17 mouse cellular contexts compared by ENCODE assay signal in genomic region chr19:25273179-25273578, GRCm38 (mm10). TPM values are rescaled to one million over a fixed set of nuclear protein-coding genes. Genes with fewer than 3 reads are reported as not detected.
DNase-seq lines count a peak whose midpoint lies in the region; ATAC-seq lines count a peak whose summit lies in the region.
"Had no signal": no experiment of that assay in that cellular context is flagged by ENCODE, and none has a peak within 500 bp of the region (broad histone marks: within the 10 kb centered on the region; RNA-seq: fewer than 3 reads in every experiment).

No protein-coding gene starts in this region.

- H3K4me1 ChIP-seq in embryonic facial prominence, embryonic 11.5 days (ENCODE audit: control insufficient read depth, insufficient read depth, low read length) = no peaks in the 10 kb centered on the region; the same call in 1 of the 2 replicates
- H3K4me1 ChIP-seq in heart, embryonic 15.5 days (replicated peaks) = peaks cover 42% of the 10 kb centered on the region
- H3K4me1 ChIP-seq in midbrain, embryonic 11.5 days (ENCODE audit: control insufficient read depth, insufficient read depth, low read length) = no peaks in the 10 kb centered on the region
- H3K4me1 ChIP-seq: midbrain, embryonic 12.5 days had no signal

- no peak overlapping the region for H3K4me2 ChIP-seq in embryonic facial prominence, embryonic 11.5 days (ENCODE audit: low read depth, low read length)
- peak overlapping the region; percentile 29; the same call in 1 of the 2 replicates for H3K4me2 ChIP-seq in heart, embryonic 15.5 days
- H3K4me2 ChIP-seq in midbrain, embryonic 11.5 days = no peak overlapping the region
- H3K4me2 ChIP-seq: lung, embryonic 15.5 days; midbrain, embryonic 12.5 days had no signal

- DNase-seq in gastrocnemius, adult 18-20 months (ENCODE audit: low spot score) = peak; percentile 7
- no peak for DNase-seq in gastrocnemius, postnatal 36 days
- DNase-seq in embryonic facial prominence, embryonic 11.5 days (ENCODE audit: low spot score) = peak; percentile 26
- peak; percentile 63 to 72 for DNase-seq in kidney, postnatal 36 days
- DNase-seq in midbrain, embryonic 11.5 days (ENCODE audit: low spot score, missing footprints) = no peak
- no peak for DNase-seq in right cerebral cortex, adult 2 months (ENCODE audit: low spot score in 2 of 2)
- DNase-seq: adrenal gland, adult 8-10 months; B cell, adult 2 months; cerebellum, postnatal 36 days; retina, postnatal 1 day had no signal

- intact Hi-C loops in gastrocnemius, postnatal 36 days (cut with DNase I) = no loop called here

- no peaks in the 10 kb centered on the region for H3K36me3 ChIP-seq in embryonic facial prominence, embryonic 11.5 days (replicated peaks; ENCODE audit: control insufficient read depth, insufficient read depth, low read depth, low read length)
- no peaks in the 10 kb centered on the region for H3K36me3 ChIP-seq in heart, embryonic 15.5 days
- no peaks in the 10 kb centered on the region for H3K36me3 ChIP-seq in midbrain, embryonic 11.5 days (ENCODE audit: control insufficient read depth, insufficient read depth, low read length)
- H3K36me3 ChIP-seq: lung, embryonic 15.5 days; midbrain, embryonic 12.5 days had no signal

- ATAC-seq in embryonic facial prominence, embryonic 11.5 days (replicated peaks; ENCODE audit: insufficient number of reproducible peaks, low FRiP score, low TSS enrichment, low read depth) = no peak
- peak; percentile 54; the same call in 1 of the 2 replicates for ATAC-seq in heart, embryonic 15.5 days (replicated peaks; ENCODE audit: insufficient number of reproducible peaks, insufficient read depth, low FRiP score, low read depth)
- no peak for ATAC-seq in inflammation-experienced regulatory T-cells, adult 6 months
- ATAC-seq in midbrain, embryonic 11.5 days (ENCODE audit: low FRiP score) = no peak
- ATAC-seq: hindbrain, embryonic 16.5 days had no signal

- H3K9ac ChIP-seq in embryonic facial prominence, embryonic 11.5 days (replicated peaks; ENCODE audit: low read length) = no peak overlapping the region
- no peak overlapping the region for H3K9ac ChIP-seq in heart, embryonic 15.5 days
- no peak overlapping the region for H3K9ac ChIP-seq in midbrain, embryonic 11.5 days (ENCODE audit: low read length)
- H3K9ac ChIP-seq: lung, embryonic 15.5 days; midbrain, embryonic 12.5 days had no signal

- no peak overlapping the region for H3K27ac ChIP-seq in embryonic facial prominence, embryonic 11.5 days (replicated peaks; ENCODE audit: low read depth, low read length)
- H3K27ac ChIP-seq in heart, embryonic 15.5 days = peak overlapping the region; percentile 76
- H3K27ac ChIP-seq in midbrain, embryonic 11.5 days (ENCODE audit: low read depth, low read length) = no peak overlapping the region
- H3K27ac ChIP-seq: forebrain, embryonic 10.5 days; lung, embryonic 15.5 days; midbrain, embryonic 12.5 days had no signal

- no peaks in the 10 kb centered on the region for H3K9me3 ChIP-seq in embryonic facial prominence, embryonic 11.5 days (replicated peaks; ENCODE audit: control insufficient read depth, low read length)
- H3K9me3 ChIP-seq in heart, embryonic 15.5 days (replicated peaks) = no peaks in the 10 kb centered on the region
- H3K9me3 ChIP-seq in midbrain, embryonic 11.5 days (ENCODE audit: control insufficient read depth, low read length) = peaks cover 3% of the 10 kb centered on the region; the same call in 1 of the 2 replicates
- H3K9me3 ChIP-seq: lung, embryonic 15.5 days; midbrain, embryonic 12.5 days had no signal

- no peak overlapping the region for H3K4me3 ChIP-seq in embryonic facial prominence, embryonic 11.5 days (ENCODE audit: low read depth, low read length)
- no peak overlapping the region for H3K4me3 ChIP-seq in heart, embryonic 15.5 days
- H3K4me3 ChIP-seq in midbrain, embryonic 11.5 days (ENCODE audit: low read depth, low read length) = no peak overlapping the region
- H3K4me3 ChIP-seq: forebrain, embryonic 10.5 days; lung, embryonic 15.5 days; midbrain, embryonic 12.5 days had no signal

- H3K27me3 ChIP-seq in embryonic facial prominence, embryonic 11.5 days (ENCODE audit: control insufficient read depth, insufficient read depth, low read length) = no peaks in the 10 kb centered on the region
- no peaks in the 10 kb centered on the region for H3K27me3 ChIP-seq in heart, embryonic 15.5 days
- H3K27me3 ChIP-seq in midbrain, embryonic 11.5 days (ENCODE audit: control insufficient read depth, insufficient read depth, low read length) = no peaks in the 10 kb centered on the region
- H3K27me3 ChIP-seq: lung, embryonic 15.5 days; midbrain, embryonic 12.5 days had no signal

RNA-seq across cellular contexts. Expression of gene Kank1, which starts 36.4 kb away (rescaled TPM):
- 10 to 100 TPM; 21.8 to 25.8 TPM for total RNA-seq in gastrocnemius, adult 18-20 months (2021)
- 10 to 100 TPM; 12.6 to 13.5 TPM for total RNA-seq in gastrocnemius, postnatal 36 days (2021)
- 17.6 and 18.8 TPM in 2 replicates for polyA plus RNA-seq in embryonic facial prominence, embryonic 11.5 days (2014; fragmentation: Nextera tagmentation; extraction: Ambion mirVana)
- 48.3 and 53.2 TPM in 2 replicates for polyA plus RNA-seq in heart, embryonic 15.5 days (2015; fragmentation: Nextera tagmentation; extraction: Ambion mirVana)
- not detected for polyA plus RNA-seq in inflammation-experienced regulatory T-cells, adult 6 months (2017; shearing (Covaris generic))
- polyA plus RNA-seq in midbrain, embryonic 11.5 days (2014; fragmentation: Nextera tagmentation; extraction: Ambion mirVana) = 12.9 and 13.3 TPM in 2 replicates
- total RNA-seq: MEL had no signal

Comparison
In these comparisons a context has a peak if more than half of its experiments do, and no peak if none do; other contexts are left out.
1. DNase-seq: peak in gastrocnemius, adult 18-20 months (single experiment), embryonic facial prominence, embryonic 11.5 days (single experiment) and kidney, postnatal 36 days (2 of 2); none in gastrocnemius, postnatal 36 days (0 of 2), midbrain, embryonic 11.5 days (single experiment) and right cerebral cortex, adult 2 months (0 of 2).
2. RNA of gene Kank1, which starts 36.4 kb away (polyA plus RNA-seq): 48.3 to 53.2 TPM in heart, embryonic 15.5 days, 17.6 to 18.8 TPM in embryonic facial prominence, embryonic 11.5 days and 12.9 to 13.3 TPM in midbrain, embryonic 11.5 days; not detected in inflammation-experienced regulatory T-cells, adult 6 months; every median in the first group is over 10 times any median in the second.